Mouse (Mus musculus) lung, adult 2 months (tissue): ENCODE results near the gene Hist1h2ak. TPM values are rescaled to one million over a fixed set of nuclear protein-coding genes. Genes with fewer than 3 reads are reported as not detected.
"Not testable (repeated sequence)": the region's sequence is repeated elsewhere in the genome, so short reads cannot be mapped to it uniquely, and the experiment has no call there.

Experiments
- DNase-seq: peaks from one replicate; pipeline ENCODE4 v3.0.0; 2022
- H3K4me1 ChIP-seq: fragments of 200-500 bp; 2 replicates; pipeline ENCODE4 v1.6.1; 2011; ENCODE audit warnings: low read length; ENCODE audit not compliant: control insufficient read depth, insufficient read depth
- H3K4me3 ChIP-seq: fragments of 200-500 bp; replicated peaks from 2 replicates; pipeline ENCODE3; 2011; ENCODE audit warnings: low read depth, mild to moderate bottlenecking, control low read depth, low read length; ENCODE audit errors: extremely low read depth
- CTCF ChIP-seq: fragments of 200-500 bp; IDR thresholded peaks from 2 replicates; pipeline ENCODE4 v1.5.1; 2011; ENCODE audit warnings: mild to moderate bottlenecking, low read length, control low read depth; ENCODE audit not compliant: insufficient read depth
- POLR2A ChIP-seq: fragments of 200-500 bp; IDR thresholded peaks from 2 replicates; pipeline ENCODE4 v1.6.1; 2011; ENCODE audit warnings: low read depth, mild to moderate bottlenecking, control low read depth, low read length, borderline replicate concordance; ENCODE audit errors: extremely low read depth
- WGBS: fragments of 180-500 bp; shearing (Covaris S2); methylation state at CpG from one replicate; pipeline ENCODE4 v1.1.7; 2018; 5-methylcytosine and 5-hydroxymethylcytosine counted together
- polyA plus RNA-seq: library from polyadenylated mRNA; depleted of rRNA; stranded (reverse); fragments of >200 nt; gene quantifications from 2 replicates; pipeline ENCODE4 v1.2.3, GENCODE M21; 2012

The Hist1h2ak gene
- polyA plus RNA-seq, 1 experiment: 3.2 TPM

DNA sequence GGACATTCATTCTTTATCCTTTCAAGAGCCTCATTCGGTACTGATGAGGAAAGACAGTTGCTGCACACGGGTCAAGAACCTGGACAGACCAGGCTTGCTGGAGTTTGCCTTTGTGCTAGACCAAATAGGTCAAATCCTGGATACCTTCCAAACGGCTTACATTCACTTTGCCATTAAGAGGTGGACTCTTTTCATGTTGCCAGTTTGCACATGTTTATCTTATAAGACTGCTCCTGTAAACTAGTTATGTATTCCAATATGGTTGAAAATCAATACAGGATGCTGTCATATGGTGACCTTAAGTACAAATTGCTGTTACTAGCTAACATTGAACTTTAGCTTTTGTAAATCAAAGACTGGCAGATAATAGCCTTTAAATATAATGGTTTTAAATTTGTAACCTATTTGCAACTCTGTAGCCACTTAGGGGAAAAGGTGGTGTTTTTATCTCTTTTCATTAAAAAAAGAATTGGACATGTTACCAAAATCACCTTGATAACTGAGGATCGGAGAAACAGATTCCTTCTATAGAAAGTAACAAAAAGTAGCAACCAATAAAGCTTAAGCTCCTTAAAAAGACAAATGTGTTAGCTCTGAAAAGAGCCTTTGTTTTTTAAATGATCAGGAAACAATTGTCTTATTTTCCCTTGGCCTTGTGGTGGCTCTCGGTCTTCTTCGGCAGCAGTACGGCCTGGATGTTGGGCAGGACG, 32.7 kb upstream of the Hist1h2ak start:
- 11% methylated on average over 8 of the region's 8 CpGs for WGBS
- DNase-seq: no peak
- no peak for TF ChIP-seq POLR2A
- Histone ChIP-seq H3K4me3 (no peak overlapping the region), H3K4me1 (0 out of 2 replicates have a peak, but pooled peaks cover 2% of the 10 kb centered on the region)

DNA sequence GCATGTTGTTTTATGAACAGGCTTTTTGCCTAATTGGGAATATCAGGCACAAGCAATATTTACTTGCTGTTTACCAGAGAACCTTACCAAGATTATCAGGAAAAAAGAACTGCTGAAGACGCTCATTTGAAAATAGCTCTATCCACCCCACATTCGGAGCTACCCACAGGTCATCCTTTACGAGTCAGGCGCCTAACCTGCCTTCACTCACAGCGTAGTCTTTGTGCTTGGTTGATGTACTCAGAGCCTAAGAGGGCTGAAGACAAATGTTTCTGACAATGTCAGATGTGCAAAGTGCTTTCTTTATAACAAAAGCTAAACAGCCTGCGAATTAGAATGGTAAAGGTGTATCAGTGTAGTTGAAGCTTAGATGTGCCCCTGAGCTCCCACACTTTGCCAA, 30.7 kb upstream of the Hist1h2ak start:
- no peak for DNase-seq
- Histone ChIP-seq H3K4me1 (peaks cover 10% of the 10 kb centered on the region), H3K4me3 (no peak overlapping the region)
- WGBS: 54% methylated on average over 6 of the region's 6 CpGs
- no peak for TF ChIP-seq CTCF
- TF ChIP-seq POLR2A: no peak

DNA sequence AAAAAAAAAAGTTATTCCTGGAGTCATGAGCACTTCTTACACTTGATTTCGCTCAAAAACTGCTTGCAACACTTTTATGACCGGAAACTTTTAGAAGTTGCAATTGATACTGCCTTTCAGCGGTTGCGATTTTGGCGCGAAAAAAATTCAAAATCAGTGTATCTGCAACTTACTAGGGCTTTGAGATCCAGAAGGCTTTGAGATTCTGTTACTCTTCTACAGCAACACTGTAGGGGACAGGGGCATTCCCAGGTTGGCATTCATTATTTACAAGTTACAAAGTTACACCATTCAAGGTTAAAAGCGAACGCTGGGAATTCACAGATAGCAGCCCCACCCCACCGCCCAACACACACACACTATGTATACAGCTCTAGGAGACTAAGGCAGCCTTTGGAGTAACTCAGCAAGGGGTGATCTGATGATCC, 30.1 kb upstream of the Hist1h2ak start:
- Histone ChIP-seq H3K4me3 (peak overlapping the region; percentile 27), H3K4me1 (peaks cover 10% of the 10 kb centered on the region)
- WGBS: 5% methylated on average over 9 of the region's 9 CpGs
- TF ChIP-seq POLR2A (no peak), CTCF (no peak)
- DNase-seq: no peak

DNA sequence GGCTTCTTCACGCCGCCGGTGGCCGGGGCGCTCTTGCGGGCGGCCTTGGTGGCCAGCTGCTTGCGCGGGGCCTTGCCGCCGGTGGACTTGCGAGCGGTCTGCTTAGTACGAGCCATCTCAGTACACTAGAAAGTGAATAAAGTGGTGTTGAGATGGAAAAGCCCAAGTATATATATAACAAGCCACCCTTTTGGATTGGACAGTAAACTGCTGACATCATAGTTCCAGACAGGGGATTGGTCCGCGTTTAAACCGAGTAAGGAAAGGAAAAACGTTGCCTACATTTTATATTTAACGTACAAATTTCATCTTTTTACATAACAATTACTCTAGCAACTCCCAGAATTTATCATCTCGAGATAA, 29.6 kb upstream of the Hist1h2ak start, which contains the start of gene Hist1h3i:
TSS of gene Hist1h3i (minus strand) at position 116 of the 363 bp plus-strand sequence.
- DNase-seq: peak; percentile 20

DNA sequence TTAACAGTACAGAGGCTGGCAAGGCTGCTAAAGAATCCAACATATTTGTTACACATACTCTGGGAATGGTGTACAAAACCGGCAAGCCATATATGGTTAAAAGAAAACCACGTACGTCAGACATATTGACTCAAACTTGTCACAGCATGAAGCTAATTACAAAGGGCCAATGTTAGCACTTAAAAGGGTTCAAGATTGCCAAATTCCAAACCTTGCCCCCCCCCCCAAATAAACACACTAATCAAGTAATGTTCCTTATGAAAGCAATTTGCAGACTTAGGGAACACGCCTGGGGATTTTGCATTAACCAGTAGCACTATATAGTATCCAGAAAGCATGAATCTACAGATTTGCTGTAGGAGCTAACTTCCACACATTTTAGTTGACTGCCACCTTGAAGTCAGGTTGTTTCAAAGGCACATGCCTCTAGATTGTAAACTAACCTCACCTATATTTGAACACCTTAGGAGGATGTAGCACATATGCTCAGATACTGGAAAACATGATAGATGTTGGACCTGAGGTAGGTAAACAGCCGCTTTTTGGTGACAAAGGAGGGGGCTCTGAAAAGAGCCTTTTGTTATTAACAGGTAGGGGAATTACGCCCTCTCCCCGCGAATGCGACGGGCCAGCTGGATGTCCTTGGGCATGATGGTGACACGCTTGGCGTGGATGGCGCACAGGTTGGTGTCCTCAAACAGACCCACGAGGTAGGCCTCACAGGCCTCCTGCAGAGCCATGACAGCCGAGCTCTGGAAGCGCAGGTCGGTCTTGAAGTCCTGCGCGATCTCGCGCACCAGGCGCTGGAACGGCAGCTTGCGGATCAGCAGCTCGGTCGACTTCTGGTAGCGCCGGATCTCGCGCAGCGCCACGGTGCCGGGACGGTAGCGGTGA, 29.0 kb upstream of the Hist1h2ak start:
- DNase-seq, H3K4me1 ChIP-seq: not testable (repeated sequence)
- H3K4me3 ChIP-seq: peak overlapping the region; percentile 10
- WGBS: 3% methylated on average over 17 of the region's 35 CpGs
- TF ChIP-seq POLR2A: 0 out of 2 replicates have a peak, but pooled peaks have one; percentile 22

More for the DNA sequence above, 29.6 kb upstream of the Hist1h2ak start, which contains the start of gene Hist1h3i:
- under 1% methylated on average over 19 of the region's 20 CpGs for WGBS
- peaks cover 10% of the 10 kb centered on the region for H3K4me1 ChIP-seq
- peak within 1 kb of the TSS; percentile 64 for H3K4me3 ChIP-seq
- TF ChIP-seq POLR2A (peak; percentile 18; the same call in 1 of the 2 replicates), CTCF (no peak)

DNA sequence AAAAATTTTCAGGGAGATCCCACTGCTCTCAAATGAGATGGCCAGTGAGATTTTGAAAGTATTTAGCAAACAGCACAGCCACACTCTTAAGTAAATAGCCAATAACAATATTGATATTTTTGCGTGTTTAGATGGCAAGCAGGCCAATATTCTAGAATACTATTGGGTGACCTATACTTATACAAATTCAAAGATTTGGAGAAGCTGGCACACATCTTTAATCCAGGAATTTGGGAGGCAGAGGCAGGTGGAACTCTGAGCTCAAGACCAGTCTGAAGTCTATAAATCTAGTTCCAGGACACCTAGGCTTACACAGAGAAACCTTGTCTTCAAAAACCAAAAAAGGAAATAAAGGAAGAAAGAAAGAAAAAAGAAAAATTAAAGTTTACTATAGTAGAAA, 28.0 kb upstream of the Hist1h2ak start:
- WGBS: 91% methylated on average over 1 of the region's 1 CpGs
- TF ChIP-seq CTCF (no peak), POLR2A (no peak)
- DNase-seq: no peak
- H3K4me1 ChIP-seq: peaks cover 10% of the 10 kb centered on the region
- no peak overlapping the region for H3K4me3 ChIP-seq

DNA sequence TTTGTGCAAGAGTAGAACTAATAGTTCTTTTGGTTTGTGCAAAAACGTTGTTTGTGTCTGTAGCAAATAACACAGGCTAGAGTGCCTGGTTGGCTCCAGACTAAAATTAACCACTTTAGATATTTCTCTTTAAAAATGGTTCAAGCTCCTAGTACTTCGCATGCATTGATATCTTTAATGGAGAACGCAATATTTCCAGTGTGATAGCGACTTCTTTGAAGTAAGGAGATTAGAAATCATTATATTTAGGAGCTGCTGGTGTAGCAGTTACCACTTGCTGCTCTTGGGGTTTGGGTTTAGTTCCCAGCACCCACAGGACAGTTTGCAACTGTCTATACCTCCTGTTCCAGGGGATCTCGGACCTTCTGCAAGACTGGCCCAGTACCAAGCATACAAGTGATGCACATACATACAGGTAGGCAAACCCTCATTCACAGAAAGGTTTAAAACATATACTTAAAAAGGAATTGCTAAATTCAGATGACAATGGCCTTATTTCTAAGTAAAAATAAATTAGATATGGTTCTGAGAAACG, 27.5 kb upstream of the Hist1h2ak start:
- 52% methylated on average over 6 of the region's 6 CpGs for WGBS
- H3K4me3 ChIP-seq: no peak overlapping the region
- TF ChIP-seq CTCF (no peak), POLR2A (no peak)
- H3K4me1 ChIP-seq: peaks cover 10% of the 10 kb centered on the region
- DNase-seq: no peak

DNA sequence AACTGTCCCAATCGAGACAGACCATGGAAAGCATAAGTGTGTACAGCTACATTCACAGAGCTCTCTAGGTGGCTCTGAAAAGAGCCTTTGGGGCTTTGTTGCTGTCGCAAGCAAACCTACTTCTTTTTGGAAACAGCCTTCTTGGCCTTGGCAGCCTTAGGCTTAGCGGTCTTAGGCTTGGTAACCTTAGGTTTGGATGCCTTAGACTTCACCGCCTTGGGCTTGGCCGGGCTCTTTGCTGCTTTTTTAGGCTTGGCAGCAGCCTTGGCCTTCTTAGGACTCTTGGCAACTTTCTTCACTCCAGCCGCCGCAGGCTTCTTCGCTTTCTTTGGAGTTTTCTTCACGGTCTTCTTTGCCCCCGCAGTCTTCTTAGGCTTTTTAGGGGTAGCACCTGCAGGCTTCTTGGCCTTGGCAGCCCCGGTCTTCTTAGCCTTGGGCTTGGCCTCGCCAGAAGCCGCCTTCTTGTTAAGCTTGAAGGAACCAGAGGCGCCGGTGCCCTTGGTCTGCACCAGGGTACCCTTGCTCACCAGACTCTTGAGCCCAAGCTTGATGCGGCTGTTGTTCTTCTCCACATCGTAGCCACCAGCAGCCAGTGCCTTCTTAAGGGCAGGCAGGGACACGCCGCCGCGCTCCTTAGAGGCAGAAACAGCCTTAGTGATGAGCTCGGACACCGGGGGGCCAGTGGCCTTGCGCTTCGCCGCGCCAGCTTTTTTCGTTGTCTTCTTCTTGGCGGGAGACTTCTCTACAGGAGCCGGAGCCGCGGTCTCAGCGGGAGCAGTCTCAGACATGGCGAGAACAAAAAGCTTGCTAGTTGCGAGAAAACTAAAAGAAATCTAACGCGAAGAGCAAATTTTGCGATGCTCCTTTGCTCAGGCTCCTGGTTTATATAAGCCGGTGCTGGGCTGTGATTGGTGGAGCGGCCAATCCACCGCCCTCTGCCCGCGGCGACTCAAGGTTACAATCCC, 26.4 kb upstream of the Hist1h2ak start, which contains the start of gene Hist1h1b:
TSS of gene Hist1h1b (minus strand) at position 859 of the 965 bp plus-strand sequence.
- H3K4me1 ChIP-seq: peaks cover 10% of the 10 kb centered on the region
- DNase-seq: peak; percentile 47
- WGBS: 1% methylated on average over 44 of the region's 44 CpGs
- H3K4me3 ChIP-seq: peak within 1 kb of the TSS; percentile 81
- TF ChIP-seq POLR2A (no peak), CTCF (no peak)
